Mouse (Mus musculus) bone marrow macrophage, adult 2 months (primary cell): ENCODE data around the gene Hipk2. TPM values are rescaled to one million over a fixed set of nuclear protein-coding genes. Genes with fewer than 3 reads are reported as not detected.
A peak's percentile ranks its signal among the peaks of the same experiment; 100 is the strongest.

Experiments used
- H3K27ac ChIP-seq: 2 replicates; pipeline ENCODE4 v1.5.1; 2012; ENCODE audit warnings: low read depth, low read length; ENCODE audit not compliant: insufficient read depth
- H3K4me1 ChIP-seq: 2 replicates; pipeline ENCODE4 v1.6.1; 2012; ENCODE audit warnings: low read length; ENCODE audit not compliant: control insufficient read depth, insufficient read depth
- H3K4me3 ChIP-seq: 2 replicates; pipeline ENCODE4 v1.5.1; 2012; ENCODE audit warnings: mild to moderate bottlenecking, low read length, moderate library complexity; ENCODE audit not compliant: insufficient read depth
- CTCF ChIP-seq: IDR thresholded peaks from 2 replicates; pipeline ENCODE4 v1.5.1; 2012; ENCODE audit warnings: low read depth, mild to moderate bottlenecking, low read length, moderate library complexity
- POLR2A ChIP-seq: IDR thresholded peaks from 2 replicates; pipeline ENCODE4 v1.6.1; 2012; ENCODE audit warnings: mild to moderate bottlenecking, low read depth, low read length, borderline replicate concordance
- polyA plus RNA-seq: library from polyadenylated mRNA; stranded (reverse); fragments of >200 nt; gene quantifications from 2 replicates; pipeline ENCODE4 v1.2.4, GENCODE M21; 2012; ENCODE audit not compliant: missing spikeins, insufficient read depth, insufficient read length

The Hipk2 gene
- polyA plus RNA-seq, 1 experiment, result 20.9 TPM

DNA sequence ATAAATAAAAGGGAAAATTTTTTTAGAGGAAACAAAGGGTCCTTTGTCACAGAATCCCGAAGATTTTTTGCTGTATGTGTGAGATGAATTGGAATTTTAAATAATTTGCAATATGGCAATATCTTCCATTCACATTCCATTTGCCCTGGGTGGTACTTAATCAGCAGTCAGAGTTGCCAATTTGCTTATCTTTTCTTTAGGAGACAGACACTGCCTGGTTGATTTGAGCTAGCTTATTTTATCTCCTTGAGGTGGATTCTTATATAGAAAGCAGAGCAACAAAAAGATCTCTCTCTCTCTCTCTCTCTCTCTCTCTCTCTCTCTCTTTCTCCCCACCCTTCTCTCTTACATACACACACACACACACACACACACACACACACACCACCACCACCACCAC, 9.2 kb upstream of the Hipk2 start:
- H3K4me1 ChIP-seq, result peaks cover 33% of the 10 kb centered on the region
- TF ChIP-seq CTCF (no peak), POLR2A (no peak)
- no peak overlapping the region for H3K4me3 ChIP-seq
- no peak overlapping the region for H3K27ac ChIP-seq

- Histone ChIP-seq H3K4me3 (no peak overlapping the region), H3K4me1 (peaks cover 28% of the 10 kb centered on the region), H3K27ac (no peak overlapping the region)
- no peak for TF ChIP-seq CTCF
- no peak for TF ChIP-seq POLR2A
These were observed 8.5 kb upstream of the Hipk2 start for GRCm38 (mm10) chr6:38884482-38884881.

DNA sequence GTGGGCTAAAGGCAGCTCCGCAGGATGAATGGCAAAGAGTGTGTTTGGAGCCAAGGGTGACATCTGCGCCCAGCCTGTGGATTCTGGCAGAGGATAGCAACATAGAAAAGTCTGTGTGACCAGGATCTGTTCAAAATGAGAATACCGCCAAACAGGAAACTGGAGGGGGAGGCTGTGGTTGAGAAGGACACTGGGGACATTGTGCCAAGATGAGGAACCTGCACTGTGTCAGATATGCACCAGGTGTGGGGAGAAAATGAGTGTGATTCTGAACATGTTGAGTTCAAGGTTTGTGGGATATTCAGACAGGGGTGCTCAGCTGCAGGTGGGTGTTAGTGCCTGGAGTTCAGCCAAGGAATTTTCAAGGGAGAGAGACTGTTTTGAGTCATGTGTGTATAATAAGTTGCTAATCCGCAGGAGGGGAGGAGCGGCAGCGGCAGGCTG, 6.8 kb upstream of the Hipk2 start:
- Histone ChIP-seq H3K27ac (no peak overlapping the region), H3K4me1 (peaks cover 18% of the 10 kb centered on the region), H3K4me3 (no peak overlapping the region)
- TF ChIP-seq POLR2A (no peak), CTCF (no peak)

DNA sequence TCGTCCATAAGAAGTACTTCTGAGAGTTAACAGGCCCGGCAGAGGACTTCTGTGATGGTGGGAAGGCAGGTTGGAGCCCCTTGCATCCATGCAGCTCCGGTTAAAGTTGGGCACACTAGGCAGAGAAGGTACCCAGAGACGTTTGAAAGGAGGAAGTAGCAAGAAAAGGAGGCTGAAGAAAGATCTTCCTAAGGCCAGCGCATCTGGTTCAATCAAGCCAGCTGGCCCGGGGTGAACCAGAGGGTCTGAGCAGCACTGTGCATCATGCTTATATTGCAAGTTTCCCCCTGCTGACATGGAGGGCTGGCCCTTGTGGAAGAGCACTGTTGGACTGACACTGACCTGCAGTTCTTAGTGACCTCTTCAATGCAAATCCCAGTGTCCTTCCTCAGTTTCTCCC, 6.0 kb upstream of the Hipk2 start:
- Histone ChIP-seq H3K4me3 (no peak overlapping the region), H3K27ac (no peak overlapping the region), H3K4me1 (peaks cover 13% of the 10 kb centered on the region)
- TF ChIP-seq POLR2A (no peak), CTCF (no peak)

- TF ChIP-seq CTCF (no peak), POLR2A (no peak)
- H3K4me3 ChIP-seq, result no peak overlapping the region
- no peak overlapping the region for H3K27ac ChIP-seq
- H3K4me1 ChIP-seq, result peaks cover 13% of the 10 kb centered on the region
These were observed 5.5 kb upstream of the Hipk2 start for GRCm38 (mm10) chr6:38881468-38881867.

- Histone ChIP-seq H3K27ac (no peak overlapping the region), H3K4me3 (no peak overlapping the region), H3K4me1 (peaks cover 18% of the 10 kb centered on the region)
- TF ChIP-seq POLR2A (no peak), CTCF (no peak)
These were observed 1.7 kb upstream of the Hipk2 start for GRCm38 (mm10) chr6:38877674-38878073.

GRCm38 (mm10) chr6:38875258-38876070, 501 bp downstream of the Hipk2 start, which contains the start of gene Tbxas1:
TSS of gene Tbxas1 (plus strand) at chr6:38875404.
- H3K4me1 ChIP-seq, result peaks cover 22% of the 10 kb centered on the region
- H3K27ac ChIP-seq, result peak within 1 kb of the TSS; percentile 68
- peak within 1 kb of the TSS; percentile 99 for H3K4me3 ChIP-seq
- no peak; the same call in 1 of the 2 replicates for TF ChIP-seq CTCF
- TF ChIP-seq POLR2A, result no peak

DNA sequence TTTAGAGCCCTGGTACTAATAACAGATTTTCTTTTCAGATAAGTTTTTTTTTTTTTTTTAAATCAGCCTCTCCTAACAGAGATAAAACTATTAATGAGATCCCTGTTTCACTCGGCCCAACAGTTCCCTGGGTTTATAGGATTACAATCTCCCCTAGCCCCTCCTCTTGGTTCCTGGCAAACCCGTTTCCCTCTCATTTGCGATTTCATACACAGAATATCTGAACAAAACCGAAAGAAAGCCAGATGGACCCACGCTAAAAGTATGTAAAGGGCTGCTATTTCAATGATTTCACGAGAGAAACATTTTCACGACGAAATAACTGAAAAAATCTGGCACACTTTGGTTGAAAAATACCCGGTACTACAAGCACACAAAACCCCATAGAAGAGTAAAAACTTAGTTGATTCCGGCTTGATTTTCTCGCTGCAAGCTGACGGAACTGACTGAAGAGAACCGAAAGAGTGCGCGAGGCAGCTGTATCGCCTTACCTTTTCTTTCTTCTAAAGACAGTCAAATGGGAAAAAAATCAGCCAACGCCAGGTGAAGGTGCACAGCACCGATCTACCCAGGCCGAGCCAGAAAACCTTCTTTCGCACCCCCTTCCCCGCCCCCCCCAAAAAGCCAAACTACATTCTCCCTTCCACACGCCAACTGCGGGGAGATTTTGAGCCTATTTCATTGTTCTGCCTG, 1.3 kb downstream of the Hipk2 start:
- H3K4me3 ChIP-seq, result peak overlapping the region; percentile 99
- H3K27ac ChIP-seq, result peak overlapping the region; percentile 68
- peaks cover 27% of the 10 kb centered on the region for H3K4me1 ChIP-seq
- TF ChIP-seq CTCF, result no peak; the same call in 1 of the 2 replicates
- no peak for TF ChIP-seq POLR2A

GRCm38 (mm10) chr6:38874035-38874434, 1.9 kb downstream of the Hipk2 start:
- Histone ChIP-seq H3K4me3 (peak overlapping the region; percentile 99), H3K27ac (peak overlapping the region; percentile 37; the same call in 1 of the 2 replicates), H3K4me1 (peaks cover 27% of the 10 kb centered on the region)
- no peak for TF ChIP-seq POLR2A
- TF ChIP-seq CTCF, result no peak

GRCm38 (mm10) chr6:38873316-38873715, 2.6 kb downstream of the Hipk2 start:
- Histone ChIP-seq H3K27ac (no peak overlapping the region), H3K4me3 (0 out of 2 replicates have a peak overlapping the region, but pooled peaks have one; percentile 99), H3K4me1 (peaks cover 29% of the 10 kb centered on the region)
- TF ChIP-seq POLR2A (no peak), CTCF (no peak)
